Mouse (Mus musculus): ENCODE measurements at regions not wholly inside any gene's neighbourhood (a gene's known extent, or its start where the extent isn't known, plus 50 kb on each side); places are given as distances from the start of the nearest gene placed in this dataset.
"Not testable (repeated sequence)": the region's sequence is repeated elsewhere in the genome, so short reads cannot be mapped to it uniquely, and the experiment has no call there.

GRCm38 (mm10) chr13:26217299-26217698, 552.7 kb downstream of the Hdgfl1 start:
- no peak for DNase-seq

DNA sequence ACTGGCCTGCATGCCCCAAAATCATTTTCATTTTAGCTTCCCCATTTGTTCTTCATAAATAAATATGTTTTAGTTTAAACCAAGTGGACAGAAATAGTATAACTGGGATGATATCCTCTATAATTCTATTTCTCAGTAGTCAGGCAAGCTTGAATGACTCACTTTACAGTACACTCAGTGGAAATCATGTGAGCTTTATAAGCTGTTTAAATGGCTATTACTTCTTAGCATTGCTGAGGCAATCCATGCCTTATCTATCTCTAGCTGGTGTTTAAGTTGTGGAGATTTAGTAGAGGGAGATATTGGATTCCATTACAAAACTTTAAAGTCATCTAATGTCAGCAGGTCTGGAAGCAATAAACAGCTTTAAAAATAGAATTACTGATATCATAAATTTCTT, 553.4 kb downstream of the Hdgfl1 start:
- no peak for DNase-seq

DNA sequence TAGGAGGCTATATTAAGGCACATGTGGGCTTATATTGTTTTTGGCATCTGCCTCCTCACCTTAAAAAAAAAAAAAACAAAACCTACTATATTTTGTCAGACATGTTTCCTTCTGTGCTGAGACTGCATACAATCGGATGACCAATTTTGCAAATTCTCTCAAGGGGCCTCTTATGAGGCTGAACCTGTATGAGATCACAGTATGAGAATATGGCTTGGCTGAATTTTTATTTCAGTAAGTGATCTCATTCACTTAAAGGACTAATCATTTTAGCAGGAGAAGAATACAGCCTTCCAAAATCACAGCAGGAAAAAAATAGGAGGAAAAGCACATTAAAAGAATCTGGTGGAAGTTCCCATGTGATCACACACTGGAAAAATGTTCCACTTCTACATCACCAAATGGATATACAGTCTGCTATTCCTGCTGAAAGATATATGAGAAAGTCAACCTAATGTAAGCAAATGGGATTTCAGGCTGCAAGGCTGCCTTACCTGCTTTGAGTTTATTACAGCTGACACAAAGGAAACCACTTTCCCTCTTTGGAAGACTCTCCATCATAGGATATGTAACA, 564.3 kb downstream of the Hdgfl1 start:
- DNase-seq = no peak

DNA sequence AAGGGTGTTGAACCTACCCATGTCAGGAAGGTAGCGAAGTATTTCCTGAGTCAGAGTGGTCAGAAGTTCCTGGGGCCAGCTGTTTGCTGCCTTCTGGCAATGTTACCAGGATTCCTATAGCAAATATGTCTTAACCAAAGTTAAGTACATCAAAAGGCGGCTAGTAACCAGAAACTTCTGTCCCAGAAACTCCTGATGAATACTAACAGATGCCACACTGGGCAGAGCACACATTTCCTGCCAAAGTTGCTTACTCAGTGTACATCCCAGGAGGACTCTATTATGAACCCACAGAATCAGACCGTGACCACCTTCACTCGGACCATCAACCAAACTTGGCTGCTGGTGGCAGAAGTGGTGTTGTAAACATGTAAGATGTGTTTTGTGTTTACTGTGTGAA, 575.3 kb downstream of the Hdgfl1 start:
- no peak for DNase-seq

DNA sequence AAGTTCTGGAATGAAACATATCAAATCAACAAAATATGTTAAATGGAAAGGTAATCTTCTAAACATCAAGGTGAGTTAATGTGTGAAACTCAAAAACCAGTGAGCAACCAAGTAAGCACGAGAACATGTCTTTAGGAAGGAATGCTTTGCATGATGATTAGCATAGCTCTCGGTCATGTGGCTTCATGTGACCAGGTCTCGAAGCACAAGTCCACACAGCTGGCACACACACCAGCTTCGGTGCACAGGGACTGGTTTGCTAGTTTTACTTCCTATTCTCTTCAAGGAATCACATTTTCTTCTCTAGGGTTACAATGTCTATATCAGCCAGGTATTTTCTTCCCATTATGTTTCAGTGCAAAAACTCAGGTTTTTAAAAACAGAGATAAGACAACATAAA, 586.1 kb downstream of the Hdgfl1 start:
- no peak for DNase-seq

DNA sequence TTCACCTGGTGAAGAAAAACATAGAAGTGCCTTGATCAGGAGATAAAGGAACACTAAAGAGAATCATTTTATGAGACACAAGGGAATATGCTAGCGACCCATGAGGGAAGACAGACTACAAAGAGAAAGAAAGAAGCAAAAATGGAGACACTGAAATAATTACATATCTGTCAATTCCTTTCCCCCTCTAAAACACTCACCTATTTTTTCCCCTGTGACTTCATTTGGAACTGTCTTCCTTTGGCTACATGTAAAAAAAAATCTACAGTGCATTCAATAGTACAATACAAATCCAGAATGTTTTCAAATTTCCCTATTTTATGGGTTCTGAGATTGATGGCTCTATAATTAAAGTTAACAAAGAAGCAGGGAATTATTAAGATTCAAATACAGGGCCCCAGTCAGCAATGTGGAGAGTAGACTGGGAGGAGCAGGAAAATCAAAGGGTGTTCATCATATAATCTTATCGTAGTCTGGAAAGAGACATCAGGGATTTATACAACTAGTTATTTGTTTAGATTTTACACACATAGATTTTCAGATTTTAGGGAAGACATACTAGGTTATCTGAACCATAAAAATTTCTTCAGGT, 598.0 kb downstream of the Hdgfl1 start:
- no peak for DNase-seq

GRCm38 (mm10) chr13:26169641-26170040, 600.3 kb downstream of the Hdgfl1 start:
- DNase-seq = no peak

- no peak for DNase-seq
These were observed 611.3 kb downstream of the Hdgfl1 start for GRCm38 (mm10) chr13:26158703-26159102.

GRCm38 (mm10) chr13:26154701-26155471, 615.1 kb downstream of the Hdgfl1 start:
- DNase-seq = peak; percentile 95

- peak; percentile 11 for DNase-seq
These were observed 615.7 kb downstream of the Hdgfl1 start for GRCm38 (mm10) chr13:26154251-26154650.

DNA sequence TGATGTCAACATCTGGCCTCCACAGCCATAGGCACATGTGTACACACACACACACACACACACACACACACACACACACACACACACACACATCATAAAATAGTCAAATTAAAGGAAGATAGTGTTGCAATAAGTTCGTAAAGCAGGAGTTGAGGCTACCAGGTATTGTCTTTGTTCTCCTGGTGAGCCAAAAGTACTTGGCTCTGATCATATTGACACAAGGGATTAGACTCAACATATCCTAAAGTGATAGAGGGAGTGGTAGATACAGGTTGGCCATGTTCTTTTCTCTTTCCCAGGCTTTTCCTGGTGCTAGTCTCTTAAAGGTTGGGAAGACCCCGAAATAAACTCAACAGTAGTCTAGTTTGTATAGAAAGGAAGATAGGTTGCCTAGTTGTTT, 616.9 kb downstream of the Hdgfl1 start:
- no peak for DNase-seq

- no peak for DNase-seq
These were observed 619.5 kb downstream of the Hdgfl1 start for GRCm38 (mm10) chr13:26150426-26150825.

GRCm38 (mm10) chr13:26142811-26143210, 627.2 kb downstream of the Hdgfl1 start:
- DNase-seq = peak; percentile 27

DNA sequence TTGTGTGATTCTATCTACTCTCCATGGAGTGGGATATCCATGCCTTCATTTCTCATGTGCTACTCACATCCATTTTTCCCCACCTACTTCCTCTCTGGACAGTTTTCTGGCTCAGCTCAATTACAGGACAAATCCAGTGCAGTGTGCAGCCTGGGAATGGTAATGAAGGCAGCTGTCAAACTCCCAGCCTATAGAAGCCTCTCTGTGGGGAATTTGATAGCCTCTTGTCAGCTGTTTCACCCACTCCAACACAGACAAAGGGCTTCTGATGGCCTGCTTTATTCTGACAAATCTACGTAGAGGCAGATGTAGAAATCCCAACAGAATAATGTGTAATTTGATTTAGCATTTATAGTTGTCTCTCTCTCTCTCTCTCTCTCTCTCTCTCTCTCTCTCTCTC, 650.6 kb downstream of the Hdgfl1 start:
- DNase-seq = peak; percentile 69

DNA sequence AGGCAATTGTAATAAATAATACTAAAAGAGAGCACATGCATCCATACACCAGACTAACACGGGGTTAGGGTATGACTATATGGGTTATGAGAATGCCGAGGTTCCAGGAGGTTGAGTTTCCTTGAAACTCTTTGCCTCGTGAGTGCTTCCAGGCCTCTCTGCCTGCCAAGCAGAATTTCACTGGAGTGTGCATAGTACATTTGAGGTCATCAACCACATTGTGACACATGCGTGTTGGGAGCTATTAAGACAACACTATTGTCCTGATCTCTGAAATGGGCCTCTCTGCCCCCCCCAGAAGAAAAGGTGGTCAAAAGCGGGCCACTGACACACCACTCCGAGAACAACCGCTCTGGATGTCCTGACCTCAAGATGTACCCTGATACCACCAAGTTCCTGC, 655.8 kb downstream of the Hdgfl1 start:
- no peak for DNase-seq

GRCm38 (mm10) chr13:26113723-26114122, 656.2 kb downstream of the Hdgfl1 start:
- DNase-seq = not testable (repeated sequence)

- no peak for DNase-seq
These were observed 657.4 kb downstream of the Hdgfl1 start for GRCm38 (mm10) chr13:26112579-26112978.

DNA sequence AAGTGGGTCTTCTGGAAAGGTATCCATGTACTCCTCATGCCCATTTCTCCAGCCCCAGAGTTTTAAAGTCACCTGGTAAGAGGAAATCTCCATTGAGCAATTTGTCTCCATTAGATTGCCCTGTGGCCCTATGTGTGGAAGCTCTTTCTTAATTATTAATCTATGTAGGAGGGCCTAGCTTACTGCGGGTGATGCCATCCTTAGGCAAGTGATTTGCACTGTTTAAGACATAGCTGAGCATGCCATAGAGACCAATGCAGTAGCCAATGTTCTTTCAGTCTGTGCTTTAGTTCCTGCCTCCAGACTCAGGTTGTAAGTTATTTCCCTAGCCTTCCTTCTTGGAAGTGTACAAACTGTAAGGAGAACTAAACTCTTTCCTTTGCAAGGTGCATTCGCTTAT, 661.0 kb downstream of the Hdgfl1 start:
- DNase-seq = no peak

DNA sequence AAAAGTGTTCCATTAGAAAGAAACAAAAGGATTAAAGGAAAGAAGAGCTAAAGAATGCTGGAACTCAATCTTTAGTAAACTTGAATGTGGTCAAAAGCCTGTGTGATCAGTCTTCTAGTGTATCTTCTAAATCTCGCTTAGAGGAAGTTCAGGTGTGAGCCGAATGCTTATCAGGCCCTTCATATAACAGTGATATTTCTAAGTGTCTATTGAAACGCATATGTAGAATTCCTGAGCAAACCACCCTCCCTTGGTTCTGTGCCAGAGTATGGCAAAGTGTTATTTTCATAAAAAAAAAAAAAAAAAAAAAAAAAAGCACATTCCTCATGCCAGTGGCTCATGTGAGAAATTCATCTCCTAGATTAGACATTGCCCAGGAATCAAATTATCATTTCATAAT, 681.2 kb downstream of the Hdgfl1 start:
- no peak for DNase-seq

GRCm38 (mm10) chr13:26080814-26081213, 689.2 kb downstream of the Hdgfl1 start:
- DNase-seq = peak; percentile 14

- DNase-seq = no peak
These were observed 689.7 kb downstream of the Hdgfl1 start for GRCm38 (mm10) chr13:26080302-26080701.

- DNase-seq = no peak
These were observed 690.6 kb downstream of the Hdgfl1 start for GRCm38 (mm10) chr13:26079362-26079761.

GRCm38 (mm10) chr13:26061322-26061721, 708.6 kb downstream of the Hdgfl1 start:
- DNase-seq = no peak

GRCm38 (mm10) chr13:26037699-26038098, 732.3 kb downstream of the Hdgfl1 start:
- DNase-seq = no peak

All from retina, postnatal 1 day (tissue).